Mouse (Mus musculus) embryo, embryonic 9.5 days (tissue): ENCODE measurements around the gene Prima1.

Experiments used
- DNase-seq: peaks from one replicate; pipeline ENCODE4 v3.0.0-alpha.2; 2017; ENCODE audit errors: extremely low spot score

The Prima1 gene

GRCm38 (mm10) chr12:103154927-103155326, 87.0 kb downstream of the Prima1 start:
- DNase-seq = no peak

DNA sequence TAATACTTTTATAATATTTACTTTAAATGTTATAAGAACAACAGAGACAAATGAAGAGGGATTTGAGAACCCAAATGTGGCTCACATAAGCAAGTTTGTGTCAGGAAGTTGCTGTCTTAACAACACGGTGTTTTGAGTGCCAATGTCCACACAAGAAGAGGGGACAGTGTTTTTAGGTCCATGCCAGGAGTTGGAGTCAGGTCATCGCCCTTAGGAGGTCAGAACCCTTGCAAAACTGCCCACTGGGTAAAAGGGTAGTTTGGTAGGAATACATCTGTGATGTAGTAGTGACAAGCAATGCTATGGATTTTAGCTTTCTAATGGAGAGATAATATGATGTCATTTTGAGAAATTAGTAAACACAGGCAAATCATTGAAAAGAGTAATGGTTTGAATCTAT, 91.7 kb downstream of the Prima1 start:
- no peak for DNase-seq
